Mouse (Mus musculus) small intestine, adult 2 months (tissue): ENCODE results near the gene Vps26a.

ENCODE experiments used
- CTCF ChIP-seq: fragments of 200-500 bp; IDR thresholded peaks from 2 replicates; pipeline ENCODE4 v1.5.1; 2012; ENCODE audit warnings: low read depth, mild to moderate bottlenecking, control low read depth, inconsistent platforms, low read length, moderate library complexity, mixed read lengths; ENCODE audit not compliant: insufficient replicate concordance, insufficient read length; ENCODE audit errors: extremely low read depth
- POLR2A ChIP-seq: fragments of 200-500 bp; IDR thresholded peaks from 2 replicates; pipeline ENCODE4 v1.6.1; 2012; ENCODE audit warnings: low read depth, mild to moderate bottlenecking, control low read depth, inconsistent platforms, low read length, moderate library complexity

DNA sequence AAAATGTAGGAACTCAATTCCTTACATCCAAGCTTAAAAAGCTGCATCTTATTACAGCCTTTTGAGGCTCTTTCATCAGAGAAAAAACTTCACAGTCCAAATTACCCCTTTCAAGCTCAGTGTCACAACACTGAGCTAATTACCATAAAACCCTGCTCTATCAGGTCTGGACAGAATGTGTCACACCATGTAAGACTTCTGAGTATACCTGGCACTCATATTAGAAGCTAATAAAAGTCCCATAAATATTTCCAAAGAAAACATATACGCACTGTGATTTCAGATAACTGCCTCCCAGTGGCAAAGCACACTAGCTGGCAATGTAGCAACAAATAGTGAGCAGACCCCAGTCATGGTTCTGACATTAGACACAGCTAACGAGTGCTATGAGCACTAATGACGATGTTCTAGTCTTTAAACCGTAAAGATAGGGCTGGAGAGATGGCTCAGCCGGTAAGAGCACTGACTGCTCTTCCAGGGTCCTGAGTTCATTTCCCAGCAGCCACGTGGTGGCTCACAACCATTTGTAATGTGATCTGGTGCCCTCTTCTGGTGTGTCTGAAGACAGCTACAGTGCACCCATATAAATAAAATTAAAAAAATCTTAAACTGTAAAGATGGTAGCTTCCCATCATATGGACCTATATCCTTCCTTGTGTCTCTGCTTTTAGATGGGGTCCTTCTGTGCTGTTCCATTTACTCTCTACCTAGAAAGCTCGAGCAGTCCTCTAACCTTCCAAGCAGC, 5.3 kb downstream of the Vps26a start:
- TF ChIP-seq POLR2A = no peak
- no peak for TF ChIP-seq CTCF
